Mouse (Mus musculus) C2C12 (cell line): ENCODE data around the gene Asic2.

ENCODE experiments used
- CEBPB ChIP-seq: IDR thresholded peaks from one replicate; pipeline ENCODE4 v1.6.1; 2011; ENCODE audit warnings: low read depth, mild to moderate bottlenecking, control low read depth, moderate library complexity
- CTCF ChIP-seq: IDR thresholded peaks from one replicate; pipeline ENCODE4 v1.5.1; 2011; ENCODE audit not compliant: control insufficient read depth, insufficient read depth, insufficient read length
- MAX ChIP-seq: IDR thresholded peaks from one replicate; pipeline ENCODE4 v1.6.1; 2011; ENCODE audit warnings: mild to moderate bottlenecking, control low read depth
- MYOD1 ChIP-seq: IDR thresholded peaks from one replicate; pipeline ENCODE4 v1.6.1; 2011; ENCODE audit warnings: low read depth; ENCODE audit not compliant: control insufficient read depth, insufficient read length
- MYOG ChIP-seq: IDR thresholded peaks from one replicate; pipeline ENCODE4 v1.6.1; 2011; ENCODE audit not compliant: control insufficient read depth, insufficient read length; ENCODE audit errors: extremely low read depth

GRCm38 (mm10) chr11:81092161-81092560 is 876.1 kb downstream of the Asic2 start:
- TF ChIP-seq CTCF (no peak), MYOG (no peak), CEBPB (no peak), MYOD1 (no peak), MAX (no peak)
